Mouse (Mus musculus) limb, embryonic 11.5 days (tissue): ENCODE measurements around the gene 4933428G20Rik. TPM values are rescaled to one million over a fixed set of nuclear protein-coding genes. Genes with fewer than 3 reads are reported as not detected.

ENCODE experiments used
- ATAC-seq: fragments of 200-750 bp; cut with Nextera tagmentation; 2 replicates; pipeline ENCODE4 v1.8.0; 2017; ENCODE audit warnings: low read depth; ENCODE audit not compliant: insufficient number of reproducible peaks, low FRiP score, low TSS enrichment
- DNase-seq: peaks from one replicate; pipeline ENCODE4 v3.0.0-alpha.2; 2015; ENCODE audit warnings: low spot score
- H3K27ac ChIP-seq: fragments of 300-500 bp; sonication (generic); replicated peaks from 2 replicates; pipeline ENCODE4 v1.5.1; 2014; ENCODE audit warnings: low read depth, mild to moderate bottlenecking, low read length
- H3K27me3 ChIP-seq: fragments of 300-500 bp; sonication (generic); 2 replicates; pipeline ENCODE4 v1.6.1; 2014; ENCODE audit warnings: mild to moderate bottlenecking, low read length, mixed read lengths; ENCODE audit not compliant: control insufficient read depth, insufficient read depth
- H3K36me3 ChIP-seq: fragments of 300-500 bp; sonication (generic); 2 replicates; pipeline ENCODE4 v1.6.1; 2014; ENCODE audit warnings: mild to moderate bottlenecking, low read length, moderate library complexity, mixed read lengths; ENCODE audit not compliant: control insufficient read depth, insufficient read depth
- H3K4me1 ChIP-seq: fragments of 300-500 bp; sonication (generic); 2 replicates; pipeline ENCODE4 v1.6.1; 2014; ENCODE audit warnings: low read length, mixed read lengths; ENCODE audit not compliant: control insufficient read depth, insufficient read depth
- H3K4me2 ChIP-seq: fragments of 300-500 bp; sonication (generic); 2 replicates; pipeline ENCODE4 v1.6.1; 2014; ENCODE audit warnings: low read depth, mild to moderate bottlenecking, moderate library complexity; ENCODE audit not compliant: severe bottlenecking
- H3K4me3 ChIP-seq: fragments of 300-500 bp; sonication (generic); 2 replicates; pipeline ENCODE4 v1.5.1; 2014; ENCODE audit warnings: low read depth, low read length
- H3K9ac ChIP-seq: fragments of 300-500 bp; sonication (generic); 2 replicates; pipeline ENCODE4 v1.6.1; 2014; ENCODE audit warnings: mild to moderate bottlenecking, low read length
- H3K9me3 ChIP-seq: fragments of 300-500 bp; sonication (generic); 2 replicates; pipeline ENCODE4 v1.6.1; 2016; ENCODE audit warnings: low read length; ENCODE audit not compliant: control insufficient read depth
- WGBS: fragments of 180-500 bp; shearing (Covaris S2); extraction: QIAGEN DNeasy Blood & Tissue Kit; methylation state at CpG from one replicate; pipeline ENCODE4 v1.1.7; 2014; 5-methylcytosine and 5-hydroxymethylcytosine counted together
- polyA plus RNA-seq: library from polyadenylated mRNA; unstranded; fragments of >200 nt; fragmentation: Nextera tagmentation; extraction: Ambion mirVana; gene quantifications from 2 replicates; pipeline ENCODE4 v1.2.1, GENCODE M21; 2014

The 4933428G20Rik gene
- polyA plus RNA-seq, 1 experiment from 2014 or later, result not detected

DNA sequence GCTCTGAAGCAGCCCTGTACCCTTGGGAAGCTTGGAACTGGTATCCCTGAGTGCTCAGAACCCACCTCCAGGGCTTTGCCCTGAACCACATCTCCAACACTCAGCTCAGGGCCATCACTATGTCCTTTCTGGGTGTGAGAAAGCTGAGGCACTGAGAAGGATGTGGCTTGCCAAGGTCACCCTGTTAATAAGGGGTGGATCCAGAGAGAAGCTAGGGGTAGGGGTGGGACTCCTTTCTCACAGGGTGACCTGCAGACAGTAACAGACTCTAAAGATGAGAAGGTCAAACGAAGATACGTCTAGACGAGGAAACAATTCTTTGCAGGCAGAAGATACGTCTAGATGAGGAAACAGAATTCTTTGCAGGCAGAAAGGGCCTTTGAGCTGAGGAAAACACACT lies 2.7 kb upstream of the 4933428G20Rik start:
- Histone ChIP-seq H3K27ac (no peak overlapping the region), H3K4me3 (no peak overlapping the region), H3K4me1 (peaks cover 17% of the 10 kb centered on the region), H3K4me2 (no peak overlapping the region), H3K36me3 (peaks cover 4% of the 10 kb centered on the region; the same call in 1 of the 2 replicates), H3K9ac (no peak overlapping the region), H3K9me3 (no peaks in the 10 kb centered on the region), H3K27me3 (peaks cover 47% of the 10 kb centered on the region)
- DNase-seq (no peak), ATAC-seq (no peak)
- WGBS, result 82% methylated on average over 4 of the region's 4 CpGs

DNA sequence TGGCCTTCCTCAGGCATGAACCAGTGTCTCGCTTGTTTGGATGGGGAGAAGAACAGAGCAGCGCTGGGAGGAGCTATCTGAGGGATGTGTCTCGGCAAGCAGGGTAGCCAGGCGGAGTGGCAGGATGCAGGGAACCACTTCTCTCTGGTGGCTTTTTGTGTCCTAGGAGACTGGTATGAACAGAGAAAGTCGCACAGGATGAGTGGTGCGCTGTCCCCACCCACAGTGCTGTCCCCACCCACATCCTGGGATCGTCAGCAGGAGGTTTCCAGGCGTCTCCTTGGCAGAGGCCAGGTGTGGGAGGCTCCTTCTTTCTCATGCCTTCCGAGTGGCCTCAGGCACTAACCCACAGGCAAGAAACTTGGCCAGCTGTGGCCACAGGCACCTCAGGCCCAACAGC lies 2.2 kb upstream of the 4933428G20Rik start:
- peaks cover 17% of the 10 kb centered on the region for H3K4me1 ChIP-seq
- peaks cover 47% of the 10 kb centered on the region for H3K27me3 ChIP-seq
- DNase-seq (no peak), ATAC-seq (no peak)
- peaks cover 4% of the 10 kb centered on the region; the same call in 1 of the 2 replicates for H3K36me3 ChIP-seq
- H3K27ac ChIP-seq, result no peak overlapping the region
- 25% methylated on average over 9 of the region's 9 CpGs for WGBS
- no peak overlapping the region for H3K4me2 ChIP-seq
- no peak overlapping the region for H3K4me3 ChIP-seq
- no peak overlapping the region for H3K9ac ChIP-seq
- H3K9me3 ChIP-seq, result no peaks in the 10 kb centered on the region

DNA sequence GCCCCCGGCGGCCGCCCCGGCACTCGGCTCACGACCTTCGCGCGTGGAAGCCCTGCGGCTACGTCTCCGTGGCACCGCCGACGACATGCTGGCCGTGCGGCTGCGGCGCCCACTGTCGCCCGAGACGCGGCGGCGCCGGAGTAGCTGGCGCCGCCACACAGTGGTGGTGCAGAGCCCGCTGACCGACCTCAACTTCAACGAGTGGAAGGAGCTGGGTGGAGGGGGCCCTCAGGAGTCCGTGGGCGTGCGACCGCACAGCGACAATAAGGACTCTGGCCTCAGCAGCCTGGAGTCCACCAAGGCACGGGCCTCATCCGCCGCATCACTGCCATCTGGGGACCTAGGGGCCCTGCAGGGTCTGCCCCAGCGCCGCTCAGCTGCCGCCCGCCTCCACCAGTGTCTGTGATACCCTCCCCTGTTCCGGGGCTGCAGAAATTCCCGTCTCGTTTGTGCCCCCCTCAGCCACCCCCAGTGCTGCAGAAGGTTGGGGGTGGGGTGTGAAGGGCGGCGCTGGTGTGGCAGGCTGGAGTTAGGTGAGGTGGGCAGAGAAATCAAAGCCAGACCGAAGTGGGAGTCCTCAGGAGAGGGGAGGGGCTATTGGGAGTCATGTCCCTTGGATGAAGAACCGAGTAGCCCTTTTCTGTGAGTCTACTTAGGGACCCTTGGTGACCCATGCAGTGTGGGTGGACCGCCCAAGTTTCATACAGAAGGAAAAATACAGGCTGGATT lies 744 bp upstream of the 4933428G20Rik start:
- 5% methylated on average over 51 of the region's 51 CpGs for WGBS
- DNase-seq, result peak; percentile 52
- H3K9me3 ChIP-seq, result no peaks in the 10 kb centered on the region

DNA sequence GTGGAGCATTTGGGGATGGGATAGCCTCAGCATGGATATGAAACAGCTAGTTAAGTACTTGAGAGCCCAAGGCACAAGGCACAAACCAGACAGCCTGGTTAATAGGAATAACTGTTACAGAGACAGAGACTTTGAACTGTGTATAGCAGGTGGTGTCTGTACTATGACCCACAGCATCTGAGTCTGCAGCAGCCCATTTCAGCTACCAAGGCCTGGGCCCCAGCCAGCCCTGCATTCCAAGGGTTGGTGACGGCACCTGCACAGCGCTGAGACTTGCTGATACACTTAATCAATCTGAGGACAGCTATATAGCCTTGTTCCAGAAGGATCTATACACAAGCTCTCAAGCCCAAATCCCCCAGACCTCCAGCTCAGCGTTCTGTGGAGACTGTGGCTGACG lies 2.6 kb downstream of the 4933428G20Rik start:
- ATAC-seq (no peak), DNase-seq (no peak)
- H3K36me3 ChIP-seq, result peaks cover 8% of the 10 kb centered on the region; the same call in 1 of the 2 replicates
- H3K4me1 ChIP-seq, result peaks cover 17% of the 10 kb centered on the region
- 73% methylated on average over 4 of the region's 4 CpGs for WGBS
- no peak overlapping the region for H3K4me2 ChIP-seq
- no peak overlapping the region for H3K27ac ChIP-seq
- no peak overlapping the region for H3K4me3 ChIP-seq
- H3K9me3 ChIP-seq, result no peaks in the 10 kb centered on the region
- H3K9ac ChIP-seq, result no peak overlapping the region
- H3K27me3 ChIP-seq, result peaks cover 45% of the 10 kb centered on the region

More for the DNA sequence above, 744 bp upstream of the 4933428G20Rik start:
- ATAC-seq, result no peak
- H3K9ac ChIP-seq, result peak overlapping the region; percentile 52
- peak overlapping the region; percentile 83 for H3K4me2 ChIP-seq
- peaks cover 47% of the 10 kb centered on the region for H3K27me3 ChIP-seq
- peaks cover 4% of the 10 kb centered on the region; the same call in 1 of the 2 replicates for H3K36me3 ChIP-seq
- H3K4me1 ChIP-seq, result peaks cover 17% of the 10 kb centered on the region
- H3K4me3 ChIP-seq, result peak overlapping the region; percentile 38
- H3K27ac ChIP-seq, result no peak overlapping the region

DNA sequence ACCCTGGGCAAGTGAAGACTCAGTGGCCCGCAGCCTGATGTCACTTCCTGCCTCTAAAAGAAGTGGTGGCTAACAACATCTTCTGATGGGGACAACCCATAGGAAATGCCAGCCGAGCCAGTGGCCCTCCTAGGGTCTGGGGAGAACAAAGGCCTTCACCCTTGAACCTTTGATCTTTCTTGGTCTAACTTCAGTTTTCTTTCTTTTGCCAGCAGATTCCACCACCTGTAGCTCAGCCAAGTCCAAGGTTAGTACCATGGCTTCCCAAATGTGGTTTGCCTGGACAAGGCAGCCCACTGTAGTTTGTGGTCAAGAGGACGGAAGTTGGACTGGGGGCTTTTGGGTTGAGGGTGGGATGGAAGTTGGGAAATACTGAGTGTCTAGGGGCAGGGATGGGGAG lies 7.3 kb downstream of the 4933428G20Rik start:
- WGBS, result 84% methylated on average over 3 of the region's 3 CpGs

DNA sequence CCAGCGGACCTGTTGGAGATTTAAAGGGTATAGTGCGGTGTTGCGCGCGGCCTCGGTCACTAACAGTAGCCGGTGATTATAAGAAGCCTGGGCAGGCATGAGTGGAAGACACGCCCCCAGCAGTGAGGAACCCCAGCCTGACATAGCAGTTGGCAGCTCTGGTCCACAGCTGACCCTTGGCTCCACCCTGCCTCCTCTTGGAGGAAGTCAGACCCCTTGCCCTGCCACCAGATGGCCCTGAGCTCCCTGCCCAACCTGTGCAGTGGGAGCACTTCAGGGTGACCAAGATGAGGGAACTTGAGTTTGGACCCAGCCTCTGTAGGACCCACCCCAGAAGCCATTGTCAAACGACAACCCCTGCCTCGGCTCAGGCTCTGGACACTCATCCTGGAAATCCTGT lies 8.5 kb downstream of the 4933428G20Rik start:
- WGBS, result 81% methylated on average over 10 of the region's 10 CpGs
- Histone ChIP-seq H3K4me2 (no peak overlapping the region), H3K4me3 (no peak overlapping the region), H3K36me3 (peaks cover 12% of the 10 kb centered on the region), H3K9ac (no peak overlapping the region), H3K9me3 (no peaks in the 10 kb centered on the region), H3K4me1 (no peaks in the 10 kb centered on the region), H3K27ac (no peak overlapping the region), H3K27me3 (no peaks in the 10 kb centered on the region)
- ATAC-seq, result no peak
- DNase-seq, result no peak

More for the DNA sequence above, 7.3 kb downstream of the 4933428G20Rik start:
- Histone ChIP-seq H3K36me3 (peaks cover 12% of the 10 kb centered on the region), H3K27me3 (no peaks in the 10 kb centered on the region), H3K4me3 (no peak overlapping the region), H3K9ac (no peak overlapping the region), H3K9me3 (no peaks in the 10 kb centered on the region), H3K27ac (no peak overlapping the region), H3K4me1 (no peaks in the 10 kb centered on the region), H3K4me2 (no peak overlapping the region)
- no peak for ATAC-seq
- no peak for DNase-seq

DNA sequence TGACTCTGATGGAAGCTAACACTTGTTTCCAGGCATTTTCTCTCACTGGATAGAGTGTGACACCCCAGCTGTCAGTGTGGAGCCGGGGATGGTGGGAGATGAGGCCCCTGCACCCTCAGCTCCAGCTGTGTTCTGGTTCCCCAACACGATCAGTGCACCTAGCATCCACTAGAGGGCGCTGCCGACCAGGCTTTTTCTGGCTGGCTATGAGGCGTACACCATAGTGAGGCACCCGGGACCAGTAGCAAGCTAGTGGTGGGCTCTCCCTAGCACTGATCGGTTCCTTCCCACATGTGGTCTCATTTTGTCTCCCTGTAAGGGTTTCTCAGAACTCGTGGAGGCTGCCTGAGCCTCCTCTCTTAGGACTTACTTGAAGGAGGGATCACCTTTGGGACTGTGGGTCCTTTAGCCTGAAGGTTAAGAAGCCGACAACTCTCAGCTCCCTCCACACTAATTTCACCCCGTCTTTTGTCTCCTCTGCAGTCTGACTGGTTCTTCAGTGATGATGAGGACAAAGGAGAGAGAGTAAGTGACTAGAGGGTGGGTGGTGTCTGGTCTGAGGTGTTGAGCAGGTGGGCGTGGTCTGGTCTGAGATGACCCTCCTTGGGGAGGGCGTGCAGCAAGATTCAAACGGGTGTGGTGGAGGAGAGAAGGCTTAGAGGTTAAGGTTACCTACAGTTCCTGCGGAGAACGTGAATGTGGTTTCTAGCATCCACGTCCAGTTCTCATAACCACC lies 10.4 kb downstream of the 4933428G20Rik start:
- DNase-seq (peak; percentile 89), ATAC-seq (peak; percentile 44; the same call in 1 of the 2 replicates)
- no peaks in the 10 kb centered on the region for H3K27me3 ChIP-seq
- no peak overlapping the region for H3K4me3 ChIP-seq
- H3K36me3 ChIP-seq, result peaks cover 11% of the 10 kb centered on the region
- H3K9me3 ChIP-seq, result no peaks in the 10 kb centered on the region
- whole genome bisulfite sequencing, result 26% methylated on average over 16 of the region's 16 CpGs
- no peaks in the 10 kb centered on the region for H3K4me1 ChIP-seq
- H3K4me2 ChIP-seq, result no peak overlapping the region
- H3K9ac ChIP-seq, result no peak overlapping the region
- H3K27ac ChIP-seq, result no peak overlapping the region

DNA sequence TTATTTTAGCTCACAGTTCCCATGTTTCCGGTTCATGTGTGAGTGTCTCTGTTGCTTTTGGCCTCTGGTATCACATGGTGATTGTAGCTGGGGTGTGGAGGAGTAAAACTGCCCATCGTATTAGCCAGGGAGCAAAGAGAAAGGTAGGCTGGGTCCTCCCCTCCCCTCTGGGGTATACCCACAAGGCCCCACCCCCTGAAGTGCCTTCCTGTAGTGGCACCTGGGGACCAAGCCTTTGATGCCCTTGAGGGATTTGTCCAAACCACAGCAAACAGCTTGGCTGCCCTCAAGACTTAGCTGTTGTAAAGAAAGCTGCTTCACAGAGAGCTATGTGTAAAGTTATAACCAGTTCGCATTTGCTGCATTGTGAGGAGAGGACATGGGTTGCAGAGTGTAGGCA lies 12.5 kb downstream of the 4933428G20Rik start:
- Histone ChIP-seq H3K4me1 (no peaks in the 10 kb centered on the region), H3K27ac (no peak overlapping the region), H3K9me3 (no peaks in the 10 kb centered on the region), H3K27me3 (no peaks in the 10 kb centered on the region), H3K9ac (no peak overlapping the region), H3K4me2 (no peak overlapping the region), H3K4me3 (no peak overlapping the region), H3K36me3 (peaks cover 12% of the 10 kb centered on the region)
- 70% methylated on average over 3 of the region's 3 CpGs for WGBS
- ATAC-seq, result no peak
- no peak for DNase-seq
